Mouse (Mus musculus): ENCODE results near the gene Ubash3a. TPM values are rescaled to one million over a fixed set of nuclear protein-coding genes. Genes with fewer than 3 reads are reported as not detected.

The Ubash3a gene
- total and polyA plus RNA-seq, 3 experiments = 27.6 to 57.4 (median 30.2) TPM

GRCm38 (mm10) chr17:31184269-31184990 lies 23.2 kb upstream of the Ubash3a start:
- Histone ChIP-seq H3K9ac (ENCODE audit: control insufficient read depth, low read depth, low read length, poor library complexity, severe bottlenecking) (no peak overlapping the region), H3K9me3 (replicated peaks; ENCODE audit: insufficient read depth, low read length) (no peaks in the 10 kb centered on the region), H3K27me3 (ENCODE audit: control insufficient read depth in 1 of 2, insufficient read depth in 2 of 2, low read length in 2 of 2) (no peaks in the 10 kb centered on the region), H3K4me1 (ENCODE audit: control insufficient read depth in 1 of 2, insufficient read depth in 2 of 2, low read length in 2 of 2) (0 out of 4 replicates have a peak, but pooled peaks cover 0 to 5% of the 10 kb centered on the region in 2 experiments), H3K4me3 (ENCODE audit: control insufficient read depth in 1 of 2, insufficient read depth in 1 of 2, low read depth in 2 of 2, low read length in 2 of 2) (no peak overlapping the region), H3K36me3 (ENCODE audit: control insufficient read depth in 1 of 2, insufficient read depth in 2 of 2, low read length in 2 of 2) (no peaks in the 10 kb centered on the region), H3K27ac (ENCODE audit: control insufficient read depth, low read depth, low read length) (no peak overlapping the region), H3K79me2 (ENCODE audit: control insufficient read depth, insufficient read depth, low read length, poor library complexity) (no peaks in the 10 kb centered on the region)
- TF ChIP-seq CTCF (IDR thresholded peaks at IDR 0.05 in 2 of 3, conservative IDR thresholded peaks at IDR 0.05 in 1 of 3; ENCODE audit: control insufficient read depth in 1 of 3, insufficient read depth in 1 of 3, low read depth in 2 of 3, low read length in 3 of 3, poor library complexity in 1 of 3, severe bottlenecking in 1 of 3) (no peak), ZC3H11A (IDR thresholded peaks at IDR 0.05; ENCODE audit: low read depth, low read length) (no peak), TCF12 (IDR thresholded peaks at IDR 0.05; ENCODE audit: low read depth, low read length) (no peak), GABPA (IDR thresholded peaks at IDR 0.05; ENCODE audit: low read depth, low read length) (no peak), USF1 (IDR thresholded peaks at IDR 0.05; ENCODE audit: low read depth, low read length) (no peak), KAT2A (conservative IDR thresholded peaks at IDR 0.05; ENCODE audit: low read depth, low read length) (no peak), MYB (IDR thresholded peaks at IDR 0.05; ENCODE audit: low read depth, low read length) (no peak), GATA1 (IDR thresholded peaks at IDR 0.05; ENCODE audit: low read depth, low read length) (no peak), ZNF384 (IDR thresholded peaks at IDR 0.05; ENCODE audit: low read depth, low read length) (no peak)
- no peak for DNase-seq (ENCODE audit: low read depth, low spot score)

GRCm38 (mm10) chr17:31187370-31187769 lies 20.3 kb upstream of the Ubash3a start:
- no peak overlapping the region for H3K27ac ChIP-seq (ENCODE audit: control insufficient read depth, low read depth, low read length)
- peak; percentile 67 for DNase-seq (ENCODE audit: low read depth, low spot score)
- H3K79me2 ChIP-seq (ENCODE audit: control insufficient read depth, insufficient read depth, low read length, poor library complexity) = no peaks in the 10 kb centered on the region
- no peaks in the 10 kb centered on the region for H3K9me3 ChIP-seq (replicated peaks; ENCODE audit: insufficient read depth, low read length)
- no peaks in the 10 kb centered on the region for H3K27me3 ChIP-seq (ENCODE audit: control insufficient read depth in 1 of 2, insufficient read depth in 2 of 2, low read length in 2 of 2)
- H3K36me3 ChIP-seq (ENCODE audit: control insufficient read depth in 1 of 2, insufficient read depth in 2 of 2, low read length in 2 of 2) = no peaks in the 10 kb centered on the region
- no peak overlapping the region for H3K4me3 ChIP-seq (ENCODE audit: control insufficient read depth in 1 of 2, insufficient read depth in 1 of 2, low read depth in 2 of 2, low read length in 2 of 2)
- TF ChIP-seq MAZ (IDR thresholded peaks at IDR 0.05; ENCODE audit: low read depth, low read length) (no peak), NRF1 (IDR thresholded peaks at IDR 0.05; ENCODE audit: insufficient read depth, low read depth, low read length, poor library complexity, severe bottlenecking) (no peak), MXI1 (IDR thresholded peaks at IDR 0.05; ENCODE audit: low read depth, low read length) (no peak), UBTF (IDR thresholded peaks at IDR 0.05; ENCODE audit: borderline replicate concordance, insufficient read depth, low read depth, low read length) (no peak), BHLHE40 (IDR thresholded peaks at IDR 0.05; ENCODE audit: borderline replicate concordance, low read depth, low read length) (no peak), MYC (IDR thresholded peaks at IDR 0.05; ENCODE audit: low read depth, low read length) (no peak), POLR2AphosphoS5 (IDR thresholded peaks at IDR 0.05; ENCODE audit: borderline replicate concordance, low read depth, low read length) (no peak), RCOR1 (IDR thresholded peaks at IDR 0.05; ENCODE audit: low read depth, low read length) (no peak), ELF1 (IDR thresholded peaks at IDR 0.05; ENCODE audit: low read depth, low read length) (no peak), EP300 (IDR thresholded peaks at IDR 0.05; ENCODE audit: low read depth in 1 of 2, low read length in 2 of 2) (no peak), SMC3 (IDR thresholded peaks at IDR 0.05; ENCODE audit: low read depth, low read length) (peak; percentile 89), CTCF (IDR thresholded peaks at IDR 0.05 in 2 of 3, conservative IDR thresholded peaks at IDR 0.05 in 1 of 3; ENCODE audit: control insufficient read depth in 1 of 3, insufficient read depth in 1 of 3, low read depth in 2 of 3, low read length in 3 of 3, poor library complexity in 1 of 3, severe bottlenecking in 1 of 3) (peak; percentile 82 to 90 (median 89)), TBP (IDR thresholded peaks at IDR 0.05; ENCODE audit: low read depth, low read length) (no peak), MEF2A (IDR thresholded peaks at IDR 0.05; ENCODE audit: extremely low read depth, insufficient replicate concordance, low read depth, low read length, poor library complexity, severe bottlenecking) (no peak), TCF12 (IDR thresholded peaks at IDR 0.05; ENCODE audit: low read depth, low read length) (no peak), POLR2A (IDR thresholded peaks at IDR 0.05; ENCODE audit: control insufficient read depth in 1 of 2, insufficient read depth in 1 of 2, low read depth in 1 of 2, low read length in 2 of 2, poor library complexity in 1 of 2) (no peak), RAD21 (IDR thresholded peaks at IDR 0.05; ENCODE audit: low read depth, low read length) (peak; percentile 79), ZC3H11A (IDR thresholded peaks at IDR 0.05; ENCODE audit: low read depth, low read length) (peak; percentile 77)
- H3K4me1 ChIP-seq (ENCODE audit: control insufficient read depth in 1 of 2, insufficient read depth in 2 of 2, low read length in 2 of 2) = no peaks in the 10 kb centered on the region
- no peak overlapping the region for H3K9ac ChIP-seq (ENCODE audit: control insufficient read depth, low read depth, low read length, poor library complexity, severe bottlenecking)
